ENCODE assay signal across 9 mouse cellular contexts in the genomic region with DNA sequence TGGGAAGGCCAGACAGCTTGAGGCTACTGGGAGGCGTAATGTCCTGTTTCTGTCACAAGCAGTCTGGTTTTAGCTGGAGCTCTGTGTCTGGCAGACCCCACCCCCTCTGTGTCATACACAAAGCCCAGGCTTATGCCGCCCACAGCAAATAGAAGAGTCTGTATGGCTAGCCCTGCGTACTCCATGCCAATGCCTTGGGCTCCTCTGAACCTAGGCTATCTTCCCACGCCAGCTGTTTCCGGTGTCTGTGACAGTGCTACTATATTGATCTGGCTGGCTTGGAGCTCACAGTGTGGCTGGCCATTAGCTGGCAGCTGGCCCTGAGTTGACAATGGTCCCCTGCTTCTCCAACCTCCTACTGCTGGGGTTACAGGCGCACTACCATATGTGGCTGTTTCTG. TPM values are rescaled to one million over a fixed set of nuclear protein-coding genes. Genes with fewer than 3 reads are reported as not detected.
A peak's percentile ranks its signal among the peaks of the same experiment; 100 is the strongest.
DNase-seq lines count a peak whose midpoint lies in the region; ATAC-seq and TF ChIP-seq lines count a peak whose summit lies in the region.
"Had no signal": no experiment of that assay in that cellular context is flagged by ENCODE, and none has a peak within 500 bp of the region (broad histone marks: within the 10 kb centered on the region; RNA-seq: fewer than 3 reads in every experiment).

No protein-coding gene starts in this region.

- no peak overlapping the region for H3K9ac ChIP-seq in midbrain, embryonic 14.5 days (replicated peaks; ENCODE audit: low read length)
- no peak overlapping the region for H3K9ac ChIP-seq in midbrain, embryonic 13.5 days (replicated peaks)
- H3K9ac ChIP-seq in liver, adult 2 months (ENCODE audit: low read depth, low read length): no peak overlapping the region
- H3K9ac ChIP-seq: neural tube, embryonic 13.5 days had no signal

- no peaks in the 10 kb centered on the region for H3K9me3 ChIP-seq in midbrain, embryonic 14.5 days (ENCODE audit: control insufficient read depth, low read length)
- no peaks in the 10 kb centered on the region for H3K9me3 ChIP-seq in midbrain, embryonic 13.5 days
- H3K9me3 ChIP-seq: neural tube, embryonic 13.5 days had no signal

- WGBS in midbrain, embryonic 14.5 days: 78% methylated on average over 6 of the region's 6 CpGs
- WGBS in midbrain, embryonic 13.5 days: 84% methylated on average over 6 of the region's 6 CpGs
- WGBS in liver, adult 2 months: 29% methylated on average over 6 of the region's 6 CpGs

- H3K36me3 ChIP-seq in midbrain, embryonic 14.5 days (ENCODE audit: control insufficient read depth, insufficient read depth, low read length): no peaks in the 10 kb centered on the region
- H3K36me3 ChIP-seq in midbrain, embryonic 13.5 days: no peaks in the 10 kb centered on the region
- no peaks in the 10 kb centered on the region for H3K36me3 ChIP-seq in liver, adult 2 months (ENCODE audit: control insufficient read depth, insufficient read depth, low read length)
- H3K36me3 ChIP-seq: neural tube, embryonic 13.5 days had no signal

- no peaks in the 10 kb centered on the region for H3K4me1 ChIP-seq in midbrain, embryonic 14.5 days (ENCODE audit: control insufficient read depth, insufficient read depth, low read length)
- H3K4me1 ChIP-seq in midbrain, embryonic 13.5 days (replicated peaks): no peaks in the 10 kb centered on the region
- no peaks in the 10 kb centered on the region for H3K4me1 ChIP-seq in liver, adult 2 months (ENCODE audit: control insufficient read depth, insufficient read depth, low read length)
- H3K4me1 ChIP-seq: neural tube, embryonic 13.5 days had no signal

- no peaks in the 10 kb centered on the region for H3K79me2 ChIP-seq in liver, adult 2 months (ENCODE audit: control insufficient read depth, insufficient read depth, low read length)

- TF ChIP-seq CTCF in liver, adult 2 months (IDR thresholded peaks at IDR 0.05; ENCODE audit: low read depth, low read length): no peak

- no peaks in the 10 kb centered on the region for H3K27me3 ChIP-seq in midbrain, embryonic 14.5 days (ENCODE audit: control insufficient read depth, insufficient read depth, low read length)
- no peaks in the 10 kb centered on the region for H3K27me3 ChIP-seq in midbrain, embryonic 13.5 days
- H3K27me3 ChIP-seq in liver, adult 2 months (ENCODE audit: control insufficient read depth, insufficient read depth, low read length): no peaks in the 10 kb centered on the region
- H3K27me3 ChIP-seq: neural tube, embryonic 13.5 days had no signal

- no peak overlapping the region for H3K27ac ChIP-seq in midbrain, embryonic 14.5 days (replicated peaks; ENCODE audit: low read depth, low read length)
- H3K27ac ChIP-seq in midbrain, embryonic 13.5 days: no peak overlapping the region
- H3K27ac ChIP-seq in liver, adult 2 months (replicated peaks; ENCODE audit: insufficient read depth, low read depth, low read length): no peak overlapping the region
- H3K27ac ChIP-seq: neural tube, embryonic 13.5 days had no signal

- no peak for ATAC-seq in midbrain, embryonic 14.5 days (ENCODE audit: low FRiP score, low TSS enrichment)
- ATAC-seq in midbrain, embryonic 13.5 days: no peak

- DNase-seq in adrenal gland, adult 2 months: peak; percentile 12
- no peak for DNase-seq in adrenal gland, postnatal 4 days (ENCODE audit: low spot score in 2 of 2)
- peak; percentile 2 for DNase-seq in midbrain, embryonic 14.5 days
- DNase-seq in liver, adult 2 months (ENCODE audit: extremely low read depth, low read depth, low spot score): peak; percentile 25
- peak; percentile 18 for DNase-seq in right cerebral cortex, postnatal 14 days
- no peak for DNase-seq in thymus, postnatal 4 days
- no peak for DNase-seq in ovary, postnatal 14 days (ENCODE audit: low spot score)

- H3K4me3 ChIP-seq in midbrain, embryonic 14.5 days (replicated peaks; ENCODE audit: low read depth, low read length): no peak overlapping the region
- no peak overlapping the region for H3K4me3 ChIP-seq in midbrain, embryonic 13.5 days (replicated peaks)
- no peak overlapping the region for H3K4me3 ChIP-seq in liver, adult 2 months (ENCODE audit: insufficient read depth, low read depth, low read length)
- H3K4me3 ChIP-seq: neural tube, embryonic 13.5 days had no signal

- TF ChIP-seq POLR2A in liver, adult 2 months (IDR thresholded peaks at IDR 0.05; ENCODE audit: extremely low read depth, insufficient read depth, low read length): no peak

- no peak overlapping the region for H3K4me2 ChIP-seq in midbrain, embryonic 14.5 days (ENCODE audit: low read length)
- H3K4me2 ChIP-seq in midbrain, embryonic 13.5 days (replicated peaks): no peak overlapping the region
- H3K4me2 ChIP-seq: neural tube, embryonic 13.5 days had no signal

RNA-seq across cellular contexts. Expression of gene Ier3, which starts 37.5 kb away (rescaled TPM):
- total RNA-seq in adrenal gland, adult 2 months (2021): 10 to 100 TPM in 1 of 2 experiments, 1 to 10 TPM in 1; 9.6 to 13.8 TPM
- polyA plus RNA-seq in adrenal gland, adult 2 months (2012; rRNA removed): 17.1 and 17.6 TPM in 2 replicates
- 10 to 100 TPM; 11.3 to 14.9 TPM for total RNA-seq in adrenal gland, postnatal 4 days (2021)
- 3.3 and 4.0 TPM in 2 replicates for polyA plus RNA-seq in midbrain, embryonic 14.5 days (2014; fragmentation: Nextera tagmentation; extraction: Ambion mirVana)
- 6.7 and 7.1 TPM in 2 replicates for polyA plus RNA-seq in midbrain, embryonic 13.5 days (2015; fragmentation: Nextera tagmentation; extraction: Ambion mirVana)
- total RNA-seq in liver, adult 2 months (2014; rRNA removed): 0.92 and 0.94 TPM in 2 replicates
- polyA plus RNA-seq in liver, adult 2 months (2012; rRNA removed): 0.91 and 1.6 TPM in 2 replicates

RNA-seq across cellular contexts. Expression of gene Flot1, which starts 39.1 kb away (rescaled TPM):
- 10 to 100 TPM; 59.0 to 74.4 TPM for total RNA-seq in adrenal gland, adult 2 months (2021)
- 61.0 and 66.2 TPM in 2 replicates for polyA plus RNA-seq in adrenal gland, adult 2 months (2012; rRNA removed)
- total RNA-seq in adrenal gland, postnatal 4 days (2021): 10 to 100 TPM; 70.9 to 72.5 TPM
- polyA plus RNA-seq in midbrain, embryonic 14.5 days (2014; fragmentation: Nextera tagmentation; extraction: Ambion mirVana): 59.9 and 74.0 TPM in 2 replicates
- polyA plus RNA-seq in midbrain, embryonic 13.5 days (2015; fragmentation: Nextera tagmentation; extraction: Ambion mirVana): 59.6 and 67.4 TPM in 2 replicates
- total RNA-seq in liver, adult 2 months (2014; rRNA removed): 18.0 and 19.5 TPM in 2 replicates
- 19.6 and 26.7 TPM in 2 replicates for polyA plus RNA-seq in liver, adult 2 months (2012; rRNA removed)

RNA-seq across cellular contexts. Expression of gene Tubb5, which starts 54.2 kb away (rescaled TPM):
- 100 to 1,000 TPM; 152 to 198 TPM for total RNA-seq in adrenal gland, adult 2 months (2021)
- 137 and 156 TPM in 2 replicates for polyA plus RNA-seq in adrenal gland, adult 2 months (2012; rRNA removed)
- total RNA-seq in adrenal gland, postnatal 4 days (2021): 100 to 1,000 TPM; 553 to 648 TPM
- polyA plus RNA-seq in midbrain, embryonic 14.5 days (2014; fragmentation: Nextera tagmentation; extraction: Ambion mirVana): 1,880 and 2,054 TPM in 2 replicates
- polyA plus RNA-seq in midbrain, embryonic 13.5 days (2015; fragmentation: Nextera tagmentation; extraction: Ambion mirVana): 1,832 and 1,895 TPM in 2 replicates
- 37.5 and 67.3 TPM in 2 replicates for total RNA-seq in liver, adult 2 months (2014; rRNA removed)
- 56.4 and 62.2 TPM in 2 replicates for polyA plus RNA-seq in liver, adult 2 months (2012; rRNA removed)

RNA-seq across cellular contexts. Expression of gene Mdc1, which starts 57.4 kb away (rescaled TPM):
- 10 to 100 TPM; 15.4 to 20.8 TPM for total RNA-seq in adrenal gland, adult 2 months (2021)
- polyA plus RNA-seq in adrenal gland, adult 2 months (2012; rRNA removed): 3.6 and 5.9 TPM in 2 replicates
- 10 to 100 TPM; 28.2 to 35.6 TPM for total RNA-seq in adrenal gland, postnatal 4 days (2021)
- polyA plus RNA-seq in midbrain, embryonic 14.5 days (2014; fragmentation: Nextera tagmentation; extraction: Ambion mirVana): 7.3 and 8.2 TPM in 2 replicates
- polyA plus RNA-seq in midbrain, embryonic 13.5 days (2015; fragmentation: Nextera tagmentation; extraction: Ambion mirVana): 10.3 and 12.7 TPM in 2 replicates
- total RNA-seq in liver, adult 2 months (2014; rRNA removed): 3.0 and 3.5 TPM in 2 replicates
- polyA plus RNA-seq in liver, adult 2 months (2012; rRNA removed): 1.7 and 2.4 TPM in 2 replicates

Comparison
In these comparisons a context has a peak if more than half of its experiments do, and no peak if none do; other contexts are left out.
1. DNase-seq: peak in adrenal gland, adult 2 months (single experiment), midbrain, embryonic 14.5 days (single experiment), liver, adult 2 months (single experiment) and right cerebral cortex, postnatal 14 days (single experiment); none in adrenal gland, postnatal 4 days (0 of 2), thymus, postnatal 4 days (single experiment) and ovary, postnatal 14 days (single experiment).
2. RNA of gene Tubb5, which starts 54.2 kb away (polyA plus RNA-seq): 1,880 to 2,054 TPM in midbrain, embryonic 14.5 days and 1,832 to 1,895 TPM in midbrain, embryonic 13.5 days; 137 to 156 TPM in adrenal gland, adult 2 months and 56.4 to 62.2 TPM in liver, adult 2 months; every median in the first group is over 10 times any median in the second.